Mouse (Mus musculus) adrenal gland, adult (tissue): Measurements from ENCODE around the gene Hook2.

Experiments
- DNase-seq, 2 experiments: peaks; one replicate each; pipeline ENCODE4 v3.0.0; 2022 to 2023; ENCODE audit warnings: low spot score in 1 of 2; ENCODE audit not compliant: inconsistent age in 2 of 2

Gene Hook2

GRCm38 (mm10) chr8:84970913-84971312 is 19.5 kb upstream of the Hook2 start:
- peak in 1 of 2 experiments; percentile 42 for DNase-seq

- peak in 1 of 2 experiments; percentile 60 for DNase-seq
Observed at GRCm38 (mm10) chr8:84973079-84973478, 17.3 kb upstream of the Hook2 start.

GRCm38 (mm10) chr8:84973803-84974542 is 16.4 kb upstream of the Hook2 start:
- peak; percentile 88 to 94 for DNase-seq

DNA sequence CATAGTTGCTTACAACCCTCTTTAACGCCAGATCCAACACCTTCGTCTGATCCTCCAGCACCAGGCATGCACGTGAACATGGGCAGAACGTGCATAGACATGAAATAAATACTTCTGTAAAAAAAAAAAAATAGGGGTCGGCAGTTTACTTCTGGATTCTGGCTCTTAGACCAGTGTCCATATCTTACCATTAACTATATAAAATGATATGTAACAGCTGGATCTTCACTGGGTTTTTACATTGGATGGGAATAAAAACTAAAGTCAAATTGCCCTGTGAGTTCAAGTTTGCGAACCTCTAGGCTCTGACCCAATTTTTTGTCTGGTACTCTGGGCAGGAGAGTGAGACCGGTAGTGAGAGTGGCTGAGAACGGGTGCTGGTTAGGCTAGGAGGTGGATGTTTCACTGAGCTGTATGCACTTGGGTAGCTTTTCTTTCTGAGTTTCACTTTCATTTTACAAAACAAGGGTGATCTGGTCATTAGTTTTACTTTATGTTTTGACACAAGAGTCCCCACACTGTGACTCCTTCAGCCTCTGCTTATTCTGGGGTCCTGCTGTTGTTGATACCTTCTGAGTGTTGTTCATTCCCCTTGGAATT is 15.8 kb upstream of the Hook2 start:
- peak in 1 of 2 experiments; percentile 57 for DNase-seq

- DNase-seq: peak; percentile 81 to 93
Observed at GRCm38 (mm10) chr8:84975434-84975833, 15.0 kb upstream of the Hook2 start.

- peak; percentile 98 to 99 for DNase-seq
Observed at GRCm38 (mm10) chr8:84976031-84976762, 14.2 kb upstream of the Hook2 start.

- peak in 1 of 2 experiments; percentile 94 for DNase-seq
Observed at GRCm38 (mm10) chr8:84976763-84977434, 13.5 kb upstream of the Hook2 start.

- peak in 1 of 2 experiments; percentile 83 for DNase-seq
Observed at GRCm38 (mm10) chr8:84977435-84978247, 12.8 kb upstream of the Hook2 start.

DNA sequence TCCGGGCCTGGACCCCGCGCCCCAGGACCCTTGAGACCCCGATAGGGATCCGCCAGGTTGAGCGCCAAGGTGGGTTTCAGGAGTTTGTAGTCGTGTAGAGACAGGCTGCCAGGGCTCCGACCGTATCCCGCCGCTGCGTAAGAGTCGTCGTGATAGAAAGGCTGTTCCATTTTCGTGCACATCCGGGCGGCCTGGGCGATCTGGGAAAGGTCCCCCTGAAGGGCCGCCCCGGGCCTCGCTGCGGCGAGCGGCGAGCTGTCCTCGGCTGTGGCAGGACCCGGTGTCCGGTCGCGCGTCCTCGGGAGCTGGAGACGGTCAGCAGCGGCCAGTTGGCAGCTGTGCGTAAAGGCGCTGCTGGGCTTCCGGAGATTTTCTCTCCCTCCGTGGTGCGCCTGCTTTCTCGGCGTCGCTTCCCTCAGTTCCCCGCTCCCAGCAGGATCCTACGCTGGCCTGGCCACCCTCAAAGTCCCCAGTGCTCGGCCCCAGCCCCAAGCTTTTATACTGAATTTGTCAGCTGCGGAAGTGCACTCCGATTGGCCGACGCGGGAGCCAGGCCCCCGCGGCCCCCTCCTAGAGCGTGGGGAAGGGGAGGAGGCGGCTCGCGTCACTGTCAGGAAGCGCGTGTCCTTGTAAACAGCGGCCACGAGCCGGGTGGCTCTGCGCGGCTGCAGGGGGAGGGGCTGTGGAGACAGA is 12.0 kb upstream of the Hook2 start, which contains the start of gene Junb:
Gene Junb (minus strand): TSS at position 471 of the 693 bp plus-strand sequence.
- peak; percentile 99 to 100 for DNase-seq

GRCm38 (mm10) chr8:84979599-84980421 is 10.6 kb upstream of the Hook2 start:
- DNase-seq: peak; percentile 97 to 98

DNA sequence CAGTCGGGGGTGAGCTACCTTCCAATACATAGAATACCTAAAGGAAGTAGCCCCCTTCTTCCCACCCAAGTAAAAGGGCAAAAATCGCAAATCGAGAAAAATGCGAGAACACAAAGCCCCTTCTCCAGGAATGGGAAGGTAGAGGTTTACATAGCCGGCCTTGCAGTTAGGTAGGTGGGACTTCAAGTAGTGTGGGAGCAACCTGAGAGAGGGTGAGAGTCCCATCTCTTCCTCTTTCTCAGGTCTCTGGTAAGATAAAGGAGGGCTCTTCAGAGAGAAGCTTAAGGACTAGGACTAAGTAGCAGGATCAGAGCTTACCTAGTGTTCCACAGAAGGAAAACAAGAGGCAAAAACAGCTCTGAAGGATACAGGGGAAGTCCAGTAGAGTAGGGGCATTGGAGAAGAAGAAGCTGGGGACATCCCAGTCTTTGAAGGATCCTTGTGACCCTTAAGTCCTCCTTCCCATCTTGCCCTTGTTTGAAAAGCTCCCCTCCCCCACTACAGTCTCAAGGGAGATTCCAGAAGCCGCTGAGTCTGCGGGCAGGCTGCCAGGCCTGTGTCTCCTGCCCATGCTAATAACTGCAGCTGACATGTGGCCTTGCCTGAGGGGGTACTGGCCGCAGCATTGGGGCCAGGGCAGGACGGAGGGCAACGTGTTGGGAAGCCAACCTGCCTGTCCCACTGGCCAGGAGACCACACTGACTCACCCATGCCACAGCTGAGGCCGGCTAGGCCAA is 9.6 kb upstream of the Hook2 start:
- DNase-seq: peak; percentile 89 to 96

GRCm38 (mm10) chr8:84981644-84982498 is 8.5 kb upstream of the Hook2 start:
- DNase-seq: peak; percentile 37 to 60

- DNase-seq: peak in 1 of 2 experiments; percentile 52
Observed at GRCm38 (mm10) chr8:84982499-84983011, 7.8 kb upstream of the Hook2 start.

GRCm38 (mm10) chr8:84984294-84985048 is 5.9 kb upstream of the Hook2 start:
- DNase-seq: peak; percentile 68 to 83

GRCm38 (mm10) chr8:84985049-84985683 is 5.2 kb upstream of the Hook2 start:
- DNase-seq: no peak
